Comparison of ENCODE assay signal across 32 mouse cellular contexts in genomic region chr4:100391021-100391420, GRCm38 (mm10).
"Had no signal": no experiment of that assay in that cellular context is flagged by ENCODE, and none has a peak within 500 bp of the region (broad histone marks: within the 10 kb centered on the region; RNA-seq: fewer than 3 reads in every experiment).

No protein-coding gene starts in this region.

- H3K4me3 ChIP-seq: limb, embryonic 10.5 days; limb, embryonic 12.5 days; limb, embryonic 13.5 days; limb, embryonic 15.5 days; liver, embryonic 12.5 days; liver, embryonic 13.5 days; liver, embryonic 15.5 days; lung, embryonic 15.5 days; megakaryocyte, embryonic 14.5 days; midbrain, embryonic 10.5 days; midbrain, embryonic 12.5 days; midbrain, embryonic 13.5 days; midbrain, embryonic 15.5 days; myocyte; neural tube, embryonic 12.5 days; neural tube, embryonic 13.5 days had no signal

- H3K4me2 ChIP-seq: limb, embryonic 12.5 days; limb, embryonic 13.5 days; limb, embryonic 15.5 days; liver, embryonic 11.5 days; liver, embryonic 12.5 days; liver, embryonic 13.5 days; liver, embryonic 15.5 days; lung, embryonic 14.5 days; lung, embryonic 15.5 days; midbrain, embryonic 11.5 days; midbrain, embryonic 12.5 days; midbrain, embryonic 13.5 days; midbrain, embryonic 15.5 days; neural tube, embryonic 12.5 days; neural tube, embryonic 13.5 days had no signal

- H3K9ac ChIP-seq: limb, embryonic 12.5 days; limb, embryonic 13.5 days; limb, embryonic 15.5 days; liver, embryonic 12.5 days; liver, embryonic 13.5 days; liver, embryonic 14.5 days; liver, embryonic 15.5 days; liver, postnatal 0 days; lung, embryonic 14.5 days; lung, embryonic 15.5 days; midbrain, embryonic 12.5 days; midbrain, embryonic 13.5 days; midbrain, embryonic 15.5 days; neural tube, embryonic 12.5 days; neural tube, embryonic 13.5 days had no signal

- H3K36me3 ChIP-seq: limb, embryonic 10.5 days; limb, embryonic 12.5 days; limb, embryonic 13.5 days; limb, embryonic 15.5 days; liver, embryonic 12.5 days; liver, embryonic 13.5 days; liver, embryonic 15.5 days; lung, embryonic 15.5 days; midbrain, embryonic 10.5 days; midbrain, embryonic 12.5 days; midbrain, embryonic 13.5 days; midbrain, embryonic 15.5 days; neural tube, embryonic 12.5 days; neural tube, embryonic 13.5 days had no signal

- ATAC-seq: liver, embryonic 12.5 days; liver, postnatal 0 days; midbrain, embryonic 13.5 days; midbrain, embryonic 15.5 days; midbrain, embryonic 16.5 days had no signal

- H3K4me1 ChIP-seq: liver, embryonic 12.5 days; liver, embryonic 13.5 days; liver, embryonic 15.5 days; megakaryocyte, embryonic 14.5 days; midbrain, embryonic 10.5 days; midbrain, embryonic 12.5 days; midbrain, embryonic 13.5 days; midbrain, embryonic 15.5 days; neural tube, embryonic 12.5 days; neural tube, embryonic 13.5 days had no signal

- H3K27me3 ChIP-seq: limb, embryonic 15.5 days; liver, embryonic 12.5 days; liver, embryonic 13.5 days; liver, embryonic 15.5 days; lung, embryonic 15.5 days; megakaryocyte, embryonic 14.5 days; midbrain, embryonic 12.5 days; midbrain, embryonic 13.5 days; midbrain, embryonic 15.5 days; neural tube, embryonic 12.5 days; neural tube, embryonic 13.5 days had no signal

- DNase-seq: left cerebral cortex, postnatal 4 days; liver; liver, embryonic 13.5 days; liver, postnatal 0 days; lung, adult 18-20 months; lung, adult 2 months; lung, postnatal 10 days; lung, postnatal 14 days; lung, postnatal 36 days; lung, postnatal 4 days; midbrain, embryonic 14.5 days had no signal

- H3K9me3 ChIP-seq: limb, embryonic 10.5 days; limb, embryonic 12.5 days; limb, embryonic 13.5 days; limb, embryonic 15.5 days; liver, embryonic 12.5 days; liver, embryonic 13.5 days; liver, embryonic 15.5 days; lung, embryonic 15.5 days; midbrain, embryonic 10.5 days; midbrain, embryonic 12.5 days; midbrain, embryonic 13.5 days; midbrain, embryonic 15.5 days; neural tube, embryonic 12.5 days; neural tube, embryonic 13.5 days had no signal

- H3K27ac ChIP-seq: limb, embryonic 10.5 days; limb, embryonic 12.5 days; limb, embryonic 13.5 days; limb, embryonic 15.5 days; liver, embryonic 12.5 days; liver, embryonic 13.5 days; liver, embryonic 14.5 days; liver, embryonic 15.5 days; macrophage; midbrain, embryonic 10.5 days; midbrain, embryonic 12.5 days; midbrain, embryonic 13.5 days; midbrain, embryonic 15.5 days; neural tube, embryonic 12.5 days; neural tube, embryonic 13.5 days had no signal
